Mouse (Mus musculus) ZHBTc4 (cell line): ENCODE data around the gene Tbl1xr1.
A peak's percentile ranks its signal among the peaks of the same experiment; 100 is the strongest.

ENCODE experiments used
- DNase-seq: peaks from one replicate; pipeline ENCODE4 v3.0.0-alpha.2; 2011; ENCODE audit warnings: low read depth, low spot score

The Tbl1xr1 gene

GRCm38 (mm10) chr3:22141984-22142719, 65.7 kb downstream of the Tbl1xr1 start:
- DNase-seq, result no peak

GRCm38 (mm10) chr3:22142846-22143641, 66.6 kb downstream of the Tbl1xr1 start:
- DNase-seq, result peak; percentile 80

GRCm38 (mm10) chr3:22144255-22144654, 67.8 kb downstream of the Tbl1xr1 start:
- DNase-seq, result no peak

- no peak for DNase-seq
These were observed 71.0 kb downstream of the Tbl1xr1 start for GRCm38 (mm10) chr3:22147433-22147927.

- no peak for DNase-seq
These were observed 72.0 kb downstream of the Tbl1xr1 start for GRCm38 (mm10) chr3:22148306-22148932.

GRCm38 (mm10) chr3:22150872-22151530, 74.5 kb downstream of the Tbl1xr1 start:
- no peak for DNase-seq

GRCm38 (mm10) chr3:22152773-22153172, 76.3 kb downstream of the Tbl1xr1 start:
- no peak for DNase-seq

- DNase-seq, result peak; percentile 45
These were observed 78.1 kb downstream of the Tbl1xr1 start for GRCm38 (mm10) chr3:22154522-22154921.

GRCm38 (mm10) chr3:22156397-22156796, 79.9 kb downstream of the Tbl1xr1 start:
- DNase-seq, result peak; percentile 96

GRCm38 (mm10) chr3:22162948-22163347, 86.5 kb downstream of the Tbl1xr1 start:
- DNase-seq, result no peak

GRCm38 (mm10) chr3:22167856-22168255, 91.4 kb downstream of the Tbl1xr1 start:
- DNase-seq, result no peak

GRCm38 (mm10) chr3:22168432-22168831, 92.0 kb downstream of the Tbl1xr1 start:
- no peak for DNase-seq

GRCm38 (mm10) chr3:22171526-22171925, 95.1 kb downstream of the Tbl1xr1 start:
- no peak for DNase-seq

- peak; percentile 40 for DNase-seq
These were observed 96.0 kb downstream of the Tbl1xr1 start for GRCm38 (mm10) chr3:22172410-22172809.

GRCm38 (mm10) chr3:22173171-22173570, 96.7 kb downstream of the Tbl1xr1 start:
- no peak for DNase-seq

- no peak for DNase-seq
These were observed 97.8 kb downstream of the Tbl1xr1 start for GRCm38 (mm10) chr3:22174232-22174631.

GRCm38 (mm10) chr3:22180076-22180475, 103.6 kb downstream of the Tbl1xr1 start:
- no peak for DNase-seq

- no peak for DNase-seq
These were observed 104.6 kb downstream of the Tbl1xr1 start for GRCm38 (mm10) chr3:22181026-22181425.

- DNase-seq, result no peak
These were observed 108.8 kb downstream of the Tbl1xr1 start for GRCm38 (mm10) chr3:22185265-22185664.

GRCm38 (mm10) chr3:22190498-22190897, 114.0 kb downstream of the Tbl1xr1 start:
- peak; percentile 27 for DNase-seq

- peak; percentile 19 for DNase-seq
These were observed 116.5 kb downstream of the Tbl1xr1 start for GRCm38 (mm10) chr3:22192931-22193330.
